Comparison of ENCODE assay signal across 20 mouse cellular contexts in the genomic region with DNA sequence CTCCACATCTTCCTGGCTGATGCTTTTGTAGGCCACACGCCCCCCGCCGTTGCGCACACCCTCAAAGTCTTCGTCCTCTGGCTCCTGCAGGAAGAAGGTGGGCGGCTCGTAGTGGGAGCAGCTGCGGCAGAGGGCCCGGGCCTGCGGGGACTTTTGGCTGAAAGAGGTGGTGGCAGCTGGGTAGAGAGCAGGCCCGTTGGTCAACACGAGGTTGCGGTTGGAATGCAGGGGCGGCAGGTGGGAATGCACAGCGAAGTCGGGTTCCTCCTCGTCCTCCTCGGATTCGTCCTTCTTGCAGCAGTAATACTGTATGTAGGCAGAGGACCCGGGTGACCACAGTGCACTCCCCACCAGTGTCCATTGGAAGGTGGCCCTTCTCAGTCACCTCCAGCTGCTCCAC. TPM values are rescaled to one million over a fixed set of nuclear protein-coding genes. Genes with fewer than 3 reads are reported as not detected.
"Had no signal": no experiment of that assay in that cellular context is flagged by ENCODE, and none has a peak within 500 bp of the region (broad histone marks: within the 10 kb centered on the region; RNA-seq: fewer than 3 reads in every experiment).

No protein-coding gene starts in this region.

- H3K9ac ChIP-seq: lung, embryonic 14.5 days; midbrain, embryonic 12.5 days; neural tube, embryonic 12.5 days; stomach, embryonic 15.5 days had no signal

- H3K4me3 ChIP-seq: midbrain, embryonic 10.5 days; midbrain, embryonic 12.5 days; neural tube, embryonic 12.5 days; stomach, embryonic 15.5 days had no signal

- H3K9me3 ChIP-seq: midbrain, embryonic 10.5 days; midbrain, embryonic 12.5 days; neural tube, embryonic 12.5 days; stomach, embryonic 15.5 days had no signal

- ATAC-seq: midbrain, embryonic 16.5 days had no signal

- DNase-seq: lung, adult 18-20 months; lung, embryonic 14.5 days; lung, postnatal 10 days; lung, postnatal 4 days; midbrain, embryonic 14.5 days; right cerebral cortex, postnatal 14 days; thymus, adult 18-20 months; thymus, postnatal 14 days; thymus, postnatal 36 days had no signal

- H3K27ac ChIP-seq: midbrain, embryonic 10.5 days; midbrain, embryonic 12.5 days; neural tube, embryonic 12.5 days; stomach, embryonic 15.5 days; stomach, postnatal 0 days had no signal

- H3K36me3 ChIP-seq: midbrain, embryonic 10.5 days; midbrain, embryonic 12.5 days; neural tube, embryonic 12.5 days; stomach, embryonic 15.5 days had no signal

- H3K4me1 ChIP-seq: stomach, embryonic 15.5 days had no signal

- H3K4me2 ChIP-seq: lung, embryonic 14.5 days; midbrain, embryonic 12.5 days; neural tube, embryonic 12.5 days; stomach, embryonic 15.5 days had no signal

- H3K27me3 ChIP-seq: neural tube, embryonic 12.5 days; stomach, embryonic 15.5 days had no signal

RNA-seq across cellular contexts. Expression of a gene that starts 29.7 kb away (rescaled TPM):
- total RNA-seq: megakaryocyte, adult 5-6 weeks; megakaryocyte-erythroid progenitor cell, adult 5-6 weeks; neutrophil, adult 5-6 weeks had no signal
- polyA plus RNA-seq: spleen, adult 2 months had no signal

RNA-seq across cellular contexts. Expression of a gene that starts 33.4 kb away (rescaled TPM):
- total RNA-seq: megakaryocyte, adult 5-6 weeks; megakaryocyte-erythroid progenitor cell, adult 5-6 weeks; neutrophil, adult 5-6 weeks had no signal

RNA-seq across cellular contexts. Expression of a gene that starts 40.6 kb away (rescaled TPM):
- total RNA-seq: megakaryocyte, adult 5-6 weeks; megakaryocyte-erythroid progenitor cell, adult 5-6 weeks; neutrophil, adult 5-6 weeks had no signal
- polyA plus RNA-seq: midbrain, embryonic 10.5 days; midbrain, embryonic 14.5 days; midbrain, embryonic 16.5 days; testis, adult 2 months had no signal

RNA-seq across cellular contexts. Expression of a gene that starts 52.4 kb away (rescaled TPM):
- total RNA-seq: megakaryocyte, adult 5-6 weeks; megakaryocyte-erythroid progenitor cell, adult 5-6 weeks; neutrophil, adult 5-6 weeks had no signal
- polyA plus RNA-seq: spleen, adult 2 months had no signal
